Mouse (Mus musculus): Measurements from ENCODE around the gene Hmgxb4.
"Not testable (repeated sequence)": the region's sequence is repeated elsewhere in the genome, so short reads cannot be mapped to it uniquely, and the experiment has no call there.

Gene Hmgxb4

GRCm38 (mm10) chr8:74993081-74993474, at the start of gene Hmgxb4:
Gene Hmgxb4, plus strand, starts transcription at chr8:74993356.
- no peak for DNase-seq

DNA sequence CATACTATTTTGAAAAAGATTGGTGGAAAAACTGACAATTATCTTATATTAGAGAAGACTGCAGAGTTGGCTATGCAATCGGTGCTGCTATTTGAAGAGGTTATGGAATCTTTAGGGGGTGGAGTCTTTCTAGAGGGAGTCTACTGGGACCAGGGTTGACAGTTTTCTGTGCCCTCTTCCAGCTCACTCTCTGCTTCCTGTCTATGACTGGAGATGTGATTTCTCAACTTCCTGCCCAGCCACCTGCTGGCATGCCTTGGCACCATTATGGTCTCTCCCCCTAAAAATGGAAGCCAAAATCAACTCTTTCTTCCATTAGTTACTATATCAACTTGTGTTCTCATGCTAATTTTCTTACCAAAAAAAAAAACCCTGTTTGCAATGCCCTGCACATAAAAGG, 43.7 kb upstream of the Hmgxb4 start:
- DNase-seq: no peak

- no peak for DNase-seq
Observed at GRCm38 (mm10) chr8:74963983-74964382, 29.2 kb upstream of the Hmgxb4 start.

DNA sequence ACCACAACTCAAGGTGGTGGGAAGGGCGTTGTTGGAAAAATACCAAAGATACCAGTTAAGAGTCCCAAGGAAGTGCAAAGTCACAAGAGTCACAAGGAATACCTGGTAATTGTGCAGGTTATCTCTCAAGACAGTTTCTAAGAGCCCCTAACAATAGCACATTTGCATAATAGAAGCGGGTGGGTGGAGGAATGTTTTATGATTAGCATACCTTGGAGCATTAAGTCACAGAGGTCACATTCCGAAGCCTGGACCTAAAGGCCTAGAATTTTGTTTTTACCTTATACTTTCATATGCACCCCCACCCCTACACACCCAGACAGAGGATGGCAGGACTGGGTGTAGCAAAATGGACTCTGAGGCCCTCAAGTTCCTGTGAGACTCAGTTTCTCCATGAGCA, 22.9 kb upstream of the Hmgxb4 start:
- DNase-seq: not testable (repeated sequence)

DNA sequence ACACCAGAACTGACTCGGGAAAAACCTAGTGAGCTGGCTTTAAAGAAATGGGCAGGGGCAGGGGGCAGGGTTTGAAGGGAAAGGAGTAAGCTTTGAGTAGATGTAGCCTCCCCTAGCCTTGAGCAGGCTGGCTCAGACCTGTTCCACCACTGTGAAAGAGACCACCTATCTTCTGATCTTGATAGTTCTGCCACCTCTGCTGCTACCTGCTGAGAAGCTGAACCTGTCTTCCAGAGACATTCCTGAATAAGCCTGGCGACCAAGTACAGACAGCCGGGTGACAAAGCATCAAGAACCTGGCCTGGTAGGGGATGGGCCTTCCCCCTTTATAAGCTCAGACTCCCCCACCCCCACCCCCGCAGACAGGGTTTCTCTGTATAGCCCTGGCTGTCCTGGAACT, 21.5 kb upstream of the Hmgxb4 start:
- DNase-seq: no peak

DNA sequence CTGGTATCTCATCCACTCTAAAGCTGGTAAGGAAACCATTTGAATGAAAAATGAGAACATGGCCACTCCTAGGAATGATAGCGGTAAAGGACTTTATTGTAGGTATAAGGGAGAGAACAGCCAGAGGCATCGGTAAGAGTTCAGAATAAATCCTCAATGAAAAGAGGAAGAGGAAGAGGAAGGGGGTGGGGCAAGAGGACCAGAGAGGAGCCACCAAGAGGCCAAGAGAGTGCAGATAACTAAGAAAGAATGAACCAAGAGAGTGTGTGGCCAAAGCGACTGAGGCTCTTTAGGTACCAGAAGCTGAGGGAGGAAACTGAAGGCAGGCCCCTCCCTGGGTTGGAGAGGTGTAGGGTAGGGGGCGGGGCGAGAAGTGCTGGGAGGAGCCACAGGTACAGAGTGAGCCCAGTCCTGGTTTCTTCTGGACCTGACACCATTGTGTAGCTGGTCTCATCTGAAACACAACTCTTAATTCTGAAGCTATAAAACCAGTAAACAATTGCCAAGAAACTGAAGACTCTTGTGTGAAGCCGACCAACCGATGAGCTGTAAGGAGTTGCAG, 20.8 kb upstream of the Hmgxb4 start:
- DNase-seq: no peak

GRCm38 (mm10) chr8:74973121-74973869, 19.9 kb upstream of the Hmgxb4 start:
- no peak for DNase-seq

DNA sequence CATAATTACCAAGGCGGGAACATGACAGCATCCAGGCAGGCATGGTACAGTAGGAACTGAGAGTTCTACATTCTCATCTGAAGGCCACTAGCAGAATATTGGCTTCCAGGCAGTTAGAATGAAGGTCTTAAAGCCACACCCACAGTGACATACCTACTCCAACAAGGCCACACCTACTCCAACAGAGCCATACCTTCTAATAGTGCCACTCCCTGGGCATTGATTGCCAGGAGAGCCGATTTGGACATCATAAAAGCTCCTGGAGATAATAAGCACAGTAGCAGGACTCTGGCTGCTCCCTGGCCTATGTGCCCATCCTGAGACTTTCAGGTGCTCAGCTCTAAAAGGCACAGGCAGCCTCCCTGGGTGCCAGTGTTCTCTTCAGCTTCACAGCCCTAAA, 19.3 kb upstream of the Hmgxb4 start:
- no peak for DNase-seq

- no peak for DNase-seq
Observed at GRCm38 (mm10) chr8:74977427-74977826, 15.7 kb upstream of the Hmgxb4 start.

GRCm38 (mm10) chr8:74980060-74980710, 13.0 kb upstream of the Hmgxb4 start:
- DNase-seq: peak in 1 of 2 experiments; percentile 9

DNA sequence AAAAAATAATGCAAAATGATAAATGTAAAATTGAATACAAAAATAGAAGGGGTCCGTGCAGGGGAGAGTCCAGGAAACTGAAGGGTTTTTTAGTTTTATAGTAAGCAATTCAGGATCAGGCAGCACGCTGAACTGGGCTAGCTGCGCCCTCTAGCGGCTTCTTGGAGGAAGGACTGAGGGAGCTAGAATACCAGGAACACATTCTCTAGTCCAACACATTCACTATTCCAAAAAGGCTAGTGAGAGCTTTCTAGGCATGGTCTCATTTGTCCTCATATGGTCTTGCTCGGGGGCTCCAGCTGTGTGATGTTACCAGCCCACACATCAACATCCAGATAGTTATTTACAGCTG, 12.5 kb upstream of the Hmgxb4 start:
- peak; percentile 35 for DNase-seq

DNA sequence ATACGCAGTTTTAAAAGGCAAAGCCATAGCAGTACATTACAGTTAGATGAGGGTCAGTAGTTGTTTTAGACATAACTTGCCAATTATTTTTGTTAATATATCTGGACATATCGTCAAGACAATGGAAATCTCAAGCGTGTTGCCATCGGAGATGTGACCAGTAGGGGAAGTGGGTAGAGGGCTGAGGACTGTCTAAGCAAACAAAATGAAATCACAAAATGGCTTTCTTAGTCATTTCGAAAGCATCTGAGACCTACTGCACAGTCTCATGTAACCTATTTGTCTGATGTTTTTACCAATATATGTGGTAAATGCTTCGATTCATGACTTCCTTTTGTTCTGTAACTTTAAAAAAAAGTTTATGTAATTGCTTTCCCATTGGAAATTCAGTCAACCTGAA, 11.3 kb upstream of the Hmgxb4 start:
- DNase-seq: no peak

- DNase-seq: no peak
Observed at GRCm38 (mm10) chr8:74987436-74987835, 5.7 kb upstream of the Hmgxb4 start.

DNA sequence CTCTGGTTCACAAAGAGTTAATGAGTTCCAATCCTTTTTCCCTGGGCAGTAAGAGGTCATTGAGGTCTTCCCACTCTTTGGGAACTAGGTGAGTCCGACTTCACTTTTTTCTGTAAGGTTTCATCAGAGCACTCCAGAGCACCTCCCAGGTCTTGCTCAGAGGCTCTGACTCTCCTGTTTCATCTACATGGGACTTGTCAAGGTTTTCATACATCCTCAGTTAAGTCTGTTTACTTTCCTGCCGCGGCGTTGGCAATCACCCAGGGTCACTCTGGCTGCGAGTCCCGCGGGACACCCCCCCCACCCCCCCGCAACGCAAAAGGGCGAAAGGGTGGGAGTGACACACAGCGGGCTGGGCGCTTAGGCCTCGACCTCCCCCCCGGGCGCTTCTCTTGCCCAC, 3.1 kb upstream of the Hmgxb4 start:
- peak; percentile 30 to 70 for DNase-seq

- peak; percentile 87 to 88 for DNase-seq
Observed at GRCm38 (mm10) chr8:74993475-74994451, 607 bp downstream of the Hmgxb4 start.

DNA sequence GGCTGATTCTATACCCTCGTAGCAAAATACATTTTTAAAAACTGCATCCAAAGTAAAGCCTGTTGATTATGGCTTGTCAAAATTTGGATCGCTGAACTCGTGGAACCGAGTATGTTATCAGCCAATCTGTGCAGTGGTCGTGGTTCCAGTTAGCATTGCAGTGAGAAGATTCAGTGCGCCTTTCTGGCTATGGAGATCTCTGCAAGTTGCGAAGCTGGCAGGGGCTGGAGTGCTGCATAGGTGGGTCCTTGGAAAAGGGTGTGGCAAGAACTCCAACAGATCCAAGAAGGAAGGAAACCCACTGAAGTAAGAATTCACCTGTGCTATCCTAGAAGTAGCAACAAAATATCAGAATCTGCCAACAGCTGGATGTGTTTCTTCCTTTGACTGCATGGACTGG, 1.4 kb downstream of the Hmgxb4 start:
- peak in 1 of 2 experiments; percentile 10 for DNase-seq

DNA sequence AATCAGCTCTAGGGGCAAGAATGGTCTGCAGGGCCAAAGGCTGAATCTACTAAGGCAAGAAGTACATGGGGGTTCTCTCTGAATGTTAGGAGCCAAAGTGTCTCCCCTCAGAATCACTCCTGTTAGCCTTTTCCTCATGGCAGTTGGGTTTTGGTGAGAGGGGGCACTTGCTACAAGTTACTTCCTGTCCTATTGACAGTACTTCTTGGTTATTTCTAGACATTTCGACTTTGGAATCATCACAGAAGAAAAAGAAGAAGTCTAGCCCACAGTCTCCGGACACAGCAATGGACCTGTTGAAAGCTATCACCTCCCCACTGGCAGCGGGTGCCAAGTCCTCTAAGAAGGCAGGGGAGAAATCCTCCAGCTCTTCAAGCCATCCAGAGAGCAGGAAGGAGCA, 7.3 kb downstream of the Hmgxb4 start:
- no peak for DNase-seq

DNA sequence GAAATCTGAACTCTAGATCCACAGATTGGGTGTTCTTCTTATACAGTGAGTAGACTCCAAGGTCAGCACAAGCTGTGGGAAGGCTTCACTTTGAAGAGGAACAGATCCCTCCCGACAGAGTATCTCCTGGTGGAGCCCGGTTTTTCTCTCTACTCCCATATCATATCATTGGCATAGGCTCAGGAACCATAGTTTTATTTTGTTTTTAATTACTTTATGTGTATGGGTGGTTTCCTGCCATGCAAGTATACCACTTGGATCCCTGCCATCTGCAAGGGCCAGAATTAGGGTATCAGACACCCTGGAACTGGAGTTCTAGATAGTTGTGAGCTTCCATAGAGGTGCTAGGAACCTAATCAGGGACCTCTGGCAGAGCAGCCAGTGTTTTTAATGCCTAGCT, 15.7 kb downstream of the Hmgxb4 start:
- DNase-seq: no peak

- no peak for DNase-seq
Observed at GRCm38 (mm10) chr8:75013557-75013956, 20.4 kb downstream of the Hmgxb4 start.

DNA sequence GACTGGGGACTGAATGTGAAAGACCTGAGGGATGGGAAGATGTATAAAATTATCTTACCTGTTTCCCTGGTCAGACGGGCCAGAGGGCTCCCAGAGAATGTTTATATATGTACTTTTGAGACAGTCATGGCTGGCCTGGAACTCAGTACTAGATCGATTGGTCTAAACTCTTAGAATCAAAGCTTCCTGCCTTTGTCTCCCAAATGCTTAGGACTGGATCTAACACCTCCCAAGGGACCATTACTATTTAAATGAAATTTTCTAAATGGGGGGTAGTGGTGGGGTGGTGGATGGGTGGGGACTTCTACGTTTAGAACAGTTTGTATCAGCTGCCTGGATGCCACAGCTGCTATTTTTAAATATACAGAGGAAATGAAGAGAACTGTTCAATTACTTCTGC, 20.8 kb downstream of the Hmgxb4 start:
- no peak for DNase-seq

GRCm38 (mm10) chr8:75015981-75016380, 22.8 kb downstream of the Hmgxb4 start:
- DNase-seq: no peak

DNA sequence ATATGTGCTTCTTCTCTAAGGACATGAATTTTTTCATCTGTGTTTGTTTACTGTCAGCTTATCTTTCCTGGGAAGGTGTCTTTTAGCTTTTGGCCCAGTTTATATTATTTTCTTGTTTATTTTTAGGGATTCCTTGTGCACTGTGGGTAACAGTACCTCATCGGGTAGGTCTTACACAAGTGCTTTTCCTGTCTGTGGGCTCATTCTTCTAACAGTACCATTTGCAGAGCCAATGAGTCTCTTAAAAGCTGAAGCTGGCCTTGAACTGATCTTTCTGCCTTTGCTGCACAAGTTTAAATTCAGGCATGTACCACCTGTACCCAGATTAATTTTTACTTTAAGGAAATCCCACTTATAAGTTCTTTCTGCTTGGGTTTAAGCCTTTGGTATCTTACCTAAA, 23.3 kb downstream of the Hmgxb4 start:
- DNase-seq: no peak

All from lung, adult 18-20 months (tissue).